Mouse (Mus musculus) stomach, postnatal 0 days (tissue): ENCODE measurements around the gene Ovol3.

Experiments
- CTCF ChIP-seq: IDR thresholded peaks from 2 replicates; pipeline ENCODE4 v1.5.1; 2016; ENCODE audit warnings: antibody characterized with exemption, low read depth, mild to moderate bottlenecking, moderate library complexity
- EP300 ChIP-seq: optimal IDR thresholded peaks from 2 replicates; pipeline ENCODE3; 2016; ENCODE audit warnings: antibody characterized with exemption

DNA sequence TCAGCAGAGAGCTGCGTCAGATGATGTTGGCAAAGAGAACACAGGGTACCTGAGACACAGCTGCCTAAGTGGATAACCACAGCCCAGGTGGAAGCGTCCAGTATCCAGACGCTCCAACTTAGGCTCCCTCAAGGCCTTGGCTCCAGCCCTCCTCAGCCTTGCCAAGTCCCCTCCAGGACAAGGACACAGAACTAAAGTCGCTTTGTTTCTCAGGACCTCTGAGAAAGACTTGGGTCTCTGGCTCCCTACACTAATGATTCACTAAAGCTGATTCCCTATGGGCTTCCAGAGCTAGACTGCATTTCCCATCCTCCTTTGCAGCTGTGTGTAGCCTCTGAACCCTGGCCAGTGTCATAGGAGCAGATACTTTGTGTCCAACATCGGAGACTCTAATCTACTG lies 35.3 kb downstream of the Ovol3 start:
- TF ChIP-seq CTCF (no peak), EP300 (no peak)
